Mouse (Mus musculus): Measurements from ENCODE around the gene Prdm10. TPM values are rescaled to one million over a fixed set of nuclear protein-coding genes. Genes with fewer than 3 reads are reported as not detected.

The Prdm10 gene
- total RNA-seq, 2 experiments from 2014 or later: 20.4 to 20.7 TPM

DNA sequence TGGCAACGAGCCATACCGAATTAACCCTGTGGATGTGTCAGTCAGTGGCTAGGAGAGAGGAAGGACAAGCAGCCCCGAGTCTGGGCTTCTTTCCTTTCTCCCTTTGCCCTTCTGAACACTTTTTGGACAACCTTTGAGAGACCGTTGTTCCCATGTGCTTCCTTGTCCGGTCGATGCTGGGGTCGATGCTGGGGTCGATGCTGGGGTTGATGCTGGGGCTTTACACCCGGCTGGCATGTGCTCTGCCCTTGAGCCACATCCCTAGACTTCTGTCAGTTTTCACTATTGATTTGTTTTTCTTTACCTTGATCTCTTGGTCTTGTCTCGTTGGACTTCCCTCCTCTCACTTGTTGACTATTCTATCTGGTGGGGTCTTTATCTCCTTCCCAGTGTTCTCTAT lies 73.2 kb downstream of the Prdm10 start:
- DNase-seq (ENCODE audit: low spot score in 2 of 2): no peak

- DNase-seq (ENCODE audit: low spot score in 2 of 2): no peak
Measured at GRCm38 (mm10) chr9:31354051-31354450, 73.7 kb downstream of the Prdm10 start.

DNA sequence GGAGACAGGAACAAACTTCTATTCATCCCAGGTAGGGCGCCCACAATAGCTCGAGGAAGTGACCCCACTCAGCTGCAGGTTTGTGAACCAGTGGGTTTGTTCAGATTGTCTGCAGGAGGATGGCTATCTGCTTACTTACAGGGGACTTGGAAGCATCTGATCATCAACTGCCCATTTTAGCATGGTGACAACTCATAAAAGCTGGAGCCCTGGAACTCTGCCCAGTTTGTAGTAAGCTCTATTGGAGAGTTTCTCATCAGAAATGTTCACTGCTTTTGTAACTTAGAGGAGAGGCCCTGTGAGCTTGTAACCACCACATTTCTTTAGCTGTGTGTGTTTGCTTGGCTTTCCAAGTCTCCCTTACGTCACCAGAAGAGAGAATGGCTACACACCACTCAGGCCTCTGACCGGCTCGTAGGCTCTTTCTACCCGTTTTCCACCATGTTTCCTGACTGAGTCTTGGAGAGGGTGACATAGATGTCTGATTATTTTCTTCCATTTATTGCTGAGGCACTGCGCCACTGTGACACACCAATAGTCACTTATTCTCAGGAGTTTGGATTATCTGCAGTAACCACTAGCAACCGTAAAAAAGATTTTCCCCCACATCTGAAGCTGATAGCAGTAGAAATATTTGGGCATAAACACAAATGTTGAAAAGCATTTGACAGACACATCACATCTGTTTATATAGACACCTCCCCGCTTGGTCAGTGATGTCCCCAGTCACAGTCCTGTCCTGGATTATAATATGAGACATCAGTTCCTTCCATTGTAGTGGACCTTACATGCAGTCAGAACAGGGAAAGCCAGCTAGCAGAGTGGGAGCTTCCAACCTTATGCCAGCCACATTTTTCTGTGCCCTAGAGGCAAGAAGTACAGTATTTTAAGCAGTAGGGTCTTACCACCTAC lies 83.6 kb downstream of the Prdm10 start:
- DNase-seq (ENCODE audit: low spot score in 2 of 2): peak; percentile 45 to 49

DNA sequence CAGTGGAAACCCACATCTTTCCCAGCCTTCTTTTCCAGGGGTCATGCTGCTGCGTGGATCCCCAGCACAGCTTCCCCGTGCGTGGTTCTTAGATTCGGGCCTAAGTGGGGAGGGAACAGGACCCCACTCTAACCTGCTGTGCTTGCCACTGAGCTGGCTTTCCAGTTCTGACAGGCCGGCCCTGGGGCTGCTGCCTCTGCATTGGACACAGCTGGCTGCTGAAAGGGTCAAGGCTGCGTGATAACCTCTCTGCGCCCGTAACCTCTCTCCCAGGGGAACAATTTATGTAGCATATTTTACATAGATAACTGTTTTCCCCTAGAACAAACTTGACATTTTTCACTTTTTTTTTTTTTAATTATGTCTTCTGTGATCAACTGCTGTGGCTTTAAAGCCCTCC lies 84.7 kb downstream of the Prdm10 start:
- no peak for DNase-seq (ENCODE audit: low spot score in 2 of 2)

DNA sequence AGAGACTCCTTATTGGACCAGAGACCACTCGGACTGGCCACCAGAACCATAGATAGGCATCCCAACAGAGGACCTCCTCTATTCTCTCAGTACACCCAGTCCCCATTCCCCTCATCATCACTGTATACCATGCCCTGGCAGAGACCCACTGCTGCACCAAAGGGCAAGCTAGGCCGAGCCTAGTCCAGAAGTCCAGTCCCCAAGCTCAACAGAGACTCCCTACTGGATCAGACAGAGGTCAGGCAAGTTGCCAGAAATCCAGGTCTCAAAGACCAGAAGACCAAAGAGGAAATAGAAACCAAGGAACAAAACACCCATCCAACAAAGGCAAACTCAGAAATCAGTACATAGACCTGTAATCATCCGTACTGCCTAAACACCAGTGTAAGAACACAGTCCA lies 91.4 kb downstream of the Prdm10 start:
- no peak for DNase-seq (ENCODE audit: low spot score in 2 of 2)

DNA sequence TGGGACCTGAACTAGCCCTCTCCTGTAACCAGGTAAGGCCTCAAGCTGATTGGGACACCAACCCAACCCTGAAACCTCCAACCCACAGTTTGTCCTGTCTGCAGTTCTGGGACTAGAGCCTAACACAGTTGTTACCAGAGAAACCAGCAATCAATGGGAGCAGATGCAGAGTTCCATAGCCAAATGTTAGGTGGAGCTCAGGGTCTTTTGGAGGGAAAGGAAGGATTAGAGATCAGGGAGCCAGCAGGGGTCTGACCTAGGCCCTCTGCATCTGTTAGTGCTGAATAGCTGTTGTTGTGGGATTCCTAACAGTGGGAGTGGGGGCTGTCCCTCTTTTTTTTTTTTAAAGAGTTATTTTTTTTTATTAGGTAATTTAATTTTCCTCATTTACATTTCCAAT lies 96.3 kb downstream of the Prdm10 start:
- no peak for DNase-seq (ENCODE audit: low spot score in 2 of 2)

- DNase-seq (ENCODE audit: low spot score in 2 of 2): peak in 1 of 2 experiments; percentile 23
Measured at GRCm38 (mm10) chr9:31384786-31385499, 104.6 kb downstream of the Prdm10 start.

- no peak for DNase-seq (ENCODE audit: low spot score in 2 of 2)
Measured at GRCm38 (mm10) chr9:31385500-31385869, 105.1 kb downstream of the Prdm10 start.

- peak; percentile 93 to 97 for DNase-seq (ENCODE audit: low spot score in 2 of 2)
Measured at GRCm38 (mm10) chr9:31385947-31386354, 105.6 kb downstream of the Prdm10 start, which contains the start of gene Nfrkb. Gene Nfrkb (plus strand): TSS chr9:31386192.

GRCm38 (mm10) chr9:31386368-31387180 lies 106.2 kb downstream of the Prdm10 start:
- DNase-seq (ENCODE audit: low spot score in 2 of 2): no peak

GRCm38 (mm10) chr9:31387206-31387605 lies 106.9 kb downstream of the Prdm10 start:
- DNase-seq (ENCODE audit: low spot score in 2 of 2): no peak

- DNase-seq (ENCODE audit: low spot score in 2 of 2): peak; percentile 74 to 83
Measured at GRCm38 (mm10) chr9:31400441-31400840, 120.1 kb downstream of the Prdm10 start.

DNA sequence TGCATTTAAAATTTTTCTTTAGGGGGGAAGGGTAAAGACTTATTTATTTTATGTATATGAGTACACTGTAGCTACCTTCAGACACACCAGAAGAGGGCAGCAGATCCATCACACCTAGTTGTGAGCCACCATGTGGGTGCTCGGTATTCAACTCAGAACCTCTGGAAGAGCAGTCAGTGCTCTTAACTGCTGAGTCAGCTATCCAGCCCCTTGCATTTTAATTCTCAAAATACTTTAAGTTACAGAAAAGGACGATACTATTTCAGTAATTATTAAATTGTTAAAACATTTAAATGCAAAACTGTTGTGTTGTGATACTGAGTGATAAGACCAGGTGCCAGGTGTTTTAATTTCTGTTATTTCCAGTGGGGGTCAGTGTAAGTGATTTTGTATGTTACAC lies 124.0 kb downstream of the Prdm10 start:
- DNase-seq (ENCODE audit: low spot score in 2 of 2): no peak

- DNase-seq (ENCODE audit: low spot score in 2 of 2): peak in 1 of 2 experiments; percentile 25
Measured at GRCm38 (mm10) chr9:31405217-31405616, 124.9 kb downstream of the Prdm10 start.

DNA sequence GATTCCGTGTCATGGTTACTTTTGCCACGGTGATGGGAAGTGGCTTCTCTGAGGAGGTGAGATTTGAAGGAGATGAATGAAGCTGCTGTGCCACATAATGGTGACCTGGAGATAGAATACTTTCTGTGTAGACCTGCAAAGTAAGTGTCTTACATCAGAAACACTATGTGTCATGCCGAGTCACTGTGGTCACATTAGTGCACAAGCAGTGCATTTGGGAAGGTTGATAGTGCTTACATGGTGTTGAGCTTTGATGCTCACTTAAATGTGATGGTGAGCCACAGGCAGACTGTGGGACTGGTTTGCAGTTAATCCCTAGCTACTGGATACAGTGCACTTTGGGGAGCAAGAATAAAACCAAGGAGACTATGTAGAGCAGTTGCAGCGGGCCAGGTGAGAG lies 131.8 kb downstream of the Prdm10 start:
- DNase-seq (ENCODE audit: low spot score in 2 of 2): no peak

DNA sequence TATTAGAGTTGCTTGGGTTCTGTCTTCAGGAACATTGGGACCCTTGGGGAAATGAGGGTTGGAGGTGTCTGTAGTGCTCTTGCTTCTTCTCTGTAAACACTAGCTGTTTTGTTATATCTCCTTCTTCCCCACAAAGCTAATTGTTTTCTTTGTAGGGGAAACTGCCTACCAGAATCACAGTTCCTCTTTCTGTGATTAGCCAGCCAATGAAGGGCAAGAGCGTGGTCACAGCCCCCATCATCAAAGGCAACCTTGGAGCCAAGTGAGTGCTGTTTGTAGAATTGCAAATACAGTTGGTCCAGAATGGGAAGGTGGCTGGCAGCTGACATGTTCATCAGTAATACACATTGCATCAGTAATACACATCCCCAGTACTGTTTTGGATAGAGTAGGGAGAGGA lies 138.5 kb downstream of the Prdm10 start:
- no peak for DNase-seq (ENCODE audit: low spot score in 2 of 2)

GRCm38 (mm10) chr9:31422143-31422542 lies 141.8 kb downstream of the Prdm10 start:
- no peak for DNase-seq (ENCODE audit: low spot score in 2 of 2)

- DNase-seq (ENCODE audit: low spot score in 2 of 2): no peak
Measured at GRCm38 (mm10) chr9:31428971-31429370, 148.6 kb downstream of the Prdm10 start.

GRCm38 (mm10) chr9:31430011-31430410 lies 149.7 kb downstream of the Prdm10 start:
- no peak for DNase-seq (ENCODE audit: low spot score in 2 of 2)

Data from left cerebral cortex, adult 18-20 months (tissue).